Mouse (Mus musculus) midbrain, embryonic 11.5 days (tissue): ENCODE data around the gene Zkscan17. TPM values are rescaled to one million over a fixed set of nuclear protein-coding genes. Genes with fewer than 3 reads are reported as not detected.

Source experiments
- ATAC-seq: fragments of 200-750 bp; cut with Nextera tagmentation; 2 replicates; pipeline ENCODE4 v1.8.0; 2017; ENCODE audit warnings: moderate TSS enrichment, moderate library complexity; ENCODE audit not compliant: low FRiP score
- DNase-seq: peaks from one replicate; pipeline ENCODE4 v3.0.0; 2015; ENCODE audit warnings: low spot score; ENCODE audit errors: missing footprints
- H3K27ac ChIP-seq: fragments of 300-500 bp; sonication (generic); 2 replicates; pipeline ENCODE4 v1.5.1; 2014; ENCODE audit warnings: low read depth, low read length
- H3K27me3 ChIP-seq: fragments of 300-500 bp; sonication (generic); 2 replicates; pipeline ENCODE4 v1.6.1; 2014; ENCODE audit warnings: mild to moderate bottlenecking, low read length, moderate library complexity, mixed read lengths; ENCODE audit not compliant: control insufficient read depth, insufficient read depth
- H3K36me3 ChIP-seq: fragments of 300-500 bp; sonication (generic); 2 replicates; pipeline ENCODE4 v1.6.1; 2014; ENCODE audit warnings: mild to moderate bottlenecking, low read length, moderate library complexity, mixed read lengths; ENCODE audit not compliant: control insufficient read depth, insufficient read depth
- H3K4me1 ChIP-seq: fragments of 300-500 bp; sonication (generic); 2 replicates; pipeline ENCODE4 v1.6.1; 2014; ENCODE audit warnings: low read length; ENCODE audit not compliant: control insufficient read depth, insufficient read depth
- H3K4me2 ChIP-seq: fragments of 300-500 bp; sonication (generic); 2 replicates; pipeline ENCODE4 v1.6.1; 2014; ENCODE audit warnings: mild to moderate bottlenecking, moderate library complexity
- H3K4me3 ChIP-seq: fragments of 300-500 bp; sonication (generic); 2 replicates; pipeline ENCODE4 v1.5.1; 2014; ENCODE audit warnings: low read depth, low read length
- H3K9ac ChIP-seq: fragments of 300-500 bp; sonication (generic); 2 replicates; pipeline ENCODE4 v1.6.1; 2014; ENCODE audit warnings: low read length
- H3K9me3 ChIP-seq: fragments of 300-500 bp; sonication (generic); 2 replicates; pipeline ENCODE4 v1.6.1; 2016; ENCODE audit warnings: low read length; ENCODE audit not compliant: control insufficient read depth
- WGBS: fragments of 180-500 bp; shearing (Covaris S2); extraction: QIAGEN DNeasy Blood & Tissue Kit; methylation state at CpG from one replicate; pipeline ENCODE4 v1.1.7; 2014; 5-methylcytosine and 5-hydroxymethylcytosine counted together
- polyA plus RNA-seq: library from polyadenylated mRNA; unstranded; fragments of >200 nt; fragmentation: Nextera tagmentation; extraction: Ambion mirVana; gene quantifications from 2 replicates; pipeline ENCODE4 v1.2.1, GENCODE M21; 2014

Gene Zkscan17
- polyA plus RNA-seq, 1 experiment from 2014 or later: 22.4 TPM

DNA sequence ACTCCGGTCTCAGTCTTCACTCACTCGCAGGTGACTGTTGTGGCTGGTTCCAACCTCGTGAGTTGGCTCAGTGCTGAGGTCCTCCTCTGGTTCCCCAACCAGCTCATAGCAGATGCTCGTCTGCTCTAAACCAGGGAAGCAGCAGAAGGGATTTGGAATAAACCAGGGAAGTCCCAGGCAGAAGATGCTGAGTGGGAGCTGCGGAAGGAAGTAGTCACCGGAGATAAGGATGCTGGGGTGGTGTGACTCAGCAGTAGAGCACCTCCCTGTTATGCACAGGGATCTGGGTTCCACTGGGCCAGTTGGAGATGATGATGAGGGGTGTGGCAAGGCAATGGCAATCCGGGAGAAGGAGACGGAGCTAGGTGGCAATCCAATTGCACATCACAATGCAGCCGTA lies 17.5 kb upstream of the Zkscan17 start:
- no peak for ATAC-seq
- no peak overlapping the region for H3K9ac ChIP-seq

DNA sequence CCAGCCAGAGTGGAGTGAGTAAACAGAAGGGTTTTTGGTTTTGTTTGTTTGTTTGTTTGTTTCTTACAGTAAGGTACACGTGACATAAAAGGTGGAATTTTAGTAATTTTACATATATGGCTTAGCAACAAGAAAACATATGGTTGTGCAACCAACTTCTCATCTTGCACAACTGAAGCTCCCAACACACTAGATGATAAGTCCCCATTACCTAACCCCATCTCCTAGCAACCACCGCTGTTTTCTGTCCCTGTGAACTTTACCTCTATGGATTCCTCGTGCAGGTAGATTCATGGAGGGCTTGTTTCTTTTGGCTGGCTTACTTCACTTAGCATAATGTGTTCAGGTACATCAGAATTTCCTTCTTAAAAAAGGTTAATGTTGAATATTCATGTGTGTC lies 16.8 kb upstream of the Zkscan17 start:
- DNase-seq (no peak), ATAC-seq (no peak)
- Histone ChIP-seq H3K4me1 (no peaks in the 10 kb centered on the region), H3K9me3 (no peaks in the 10 kb centered on the region), H3K4me2 (no peak overlapping the region), H3K36me3 (no peaks in the 10 kb centered on the region), H3K4me3 (no peak overlapping the region), H3K27ac (no peak overlapping the region), H3K9ac (no peak overlapping the region), H3K27me3 (no peaks in the 10 kb centered on the region)
- 82% methylated on average over 3 of the region's 3 CpGs for WGBS

More for the DNA sequence above, 17.5 kb upstream of the Zkscan17 start:
- Histone ChIP-seq H3K4me2 (no peak overlapping the region), H3K27me3 (no peaks in the 10 kb centered on the region), H3K9me3 (no peaks in the 10 kb centered on the region), H3K36me3 (no peaks in the 10 kb centered on the region), H3K27ac (no peak overlapping the region), H3K4me3 (no peak overlapping the region), H3K4me1 (no peaks in the 10 kb centered on the region)
- DNase-seq: no peak
- 86% methylated on average over 9 of the region's 9 CpGs for WGBS

DNA sequence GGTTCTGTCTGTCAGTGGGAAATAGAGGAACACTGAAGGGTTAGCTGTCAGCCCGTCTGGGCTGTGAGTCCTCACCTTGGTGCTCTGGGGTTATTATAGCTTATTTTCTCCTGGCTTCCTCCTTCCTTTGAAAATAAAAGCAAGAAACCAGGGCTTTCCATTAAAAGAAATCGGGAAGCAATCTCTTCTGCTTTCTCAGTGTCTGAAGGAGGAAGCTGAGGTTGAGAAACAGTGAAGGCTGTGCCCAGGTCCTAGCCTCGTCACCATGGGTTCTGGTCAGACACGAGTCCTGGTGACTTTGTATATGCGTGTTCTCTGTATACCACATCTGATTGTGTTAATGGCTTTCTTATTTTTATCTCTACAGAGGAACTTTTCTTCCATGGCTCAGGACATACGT lies 15.9 kb upstream of the Zkscan17 start:
- Histone ChIP-seq H3K27me3 (no peaks in the 10 kb centered on the region), H3K4me1 (no peaks in the 10 kb centered on the region), H3K4me2 (no peak overlapping the region), H3K9me3 (no peaks in the 10 kb centered on the region), H3K9ac (no peak overlapping the region), H3K27ac (no peak overlapping the region), H3K4me3 (no peak overlapping the region), H3K36me3 (no peaks in the 10 kb centered on the region)
- ATAC-seq: no peak
- DNase-seq: no peak
- WGBS: 80% methylated on average over 6 of the region's 6 CpGs

DNA sequence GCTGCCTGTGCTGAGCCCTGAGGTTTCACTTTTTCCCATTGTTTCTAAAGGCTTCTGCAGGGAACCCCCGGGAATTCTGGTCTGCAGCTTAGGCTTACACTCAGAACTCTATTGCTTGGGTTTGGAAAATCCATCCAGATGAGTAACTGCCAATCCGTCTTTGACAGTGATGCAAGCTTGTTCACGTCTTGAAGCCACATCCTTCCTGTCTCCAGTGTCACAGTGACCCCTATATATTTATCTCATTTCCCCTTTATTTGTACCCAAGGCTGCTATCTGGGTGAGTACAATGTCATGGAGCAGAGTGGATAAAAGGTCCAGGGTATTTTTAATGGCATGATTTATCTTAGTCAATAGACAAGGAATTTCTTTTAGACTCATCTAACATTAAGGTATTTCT lies 14.8 kb upstream of the Zkscan17 start, which contains the start of gene Nlrp3:
Gene Nlrp3 (plus strand): TSS at position 245 of the 400 bp plus-strand sequence.
- Histone ChIP-seq H3K9me3 (no peaks in the 10 kb centered on the region), H3K36me3 (no peaks in the 10 kb centered on the region), H3K27me3 (no peaks in the 10 kb centered on the region), H3K27ac (no peak within 1 kb of the TSS), H3K4me2 (no peak within 1 kb of the TSS), H3K9ac (no peak within 1 kb of the TSS), H3K4me1 (no peaks in the 10 kb centered on the region), H3K4me3 (no peak within 1 kb of the TSS)
- WGBS: 47% methylated on average over 3 of the region's 3 CpGs
- DNase-seq (no peak), ATAC-seq (no peak)

DNA sequence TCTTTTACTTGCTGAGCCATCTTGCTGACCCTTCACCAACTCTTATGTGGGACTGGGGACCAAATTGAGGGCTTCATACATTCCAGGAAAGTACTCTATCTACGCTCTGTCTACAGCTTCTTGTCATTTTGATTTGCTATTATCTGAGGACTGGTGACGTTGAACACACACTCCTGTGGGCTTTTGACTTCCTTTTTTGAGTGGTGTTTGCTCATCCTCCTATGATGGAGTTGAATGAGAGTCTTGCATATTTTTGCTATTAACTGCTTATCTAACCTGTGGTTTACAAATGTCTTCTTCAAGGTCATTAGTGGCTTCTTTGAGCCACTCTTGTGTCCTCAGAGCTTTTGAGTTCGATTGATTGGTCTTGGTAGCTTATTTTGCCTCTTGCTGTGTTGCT lies 13.6 kb upstream of the Zkscan17 start:
- no peaks in the 10 kb centered on the region for H3K27me3 ChIP-seq
- H3K27ac ChIP-seq: no peak overlapping the region
- ATAC-seq: no peak
- H3K9me3 ChIP-seq: no peaks in the 10 kb centered on the region
- H3K36me3 ChIP-seq: no peaks in the 10 kb centered on the region
- DNase-seq: no peak
- no peak overlapping the region for H3K4me2 ChIP-seq
- no peak overlapping the region for H3K9ac ChIP-seq
- WGBS: 77% methylated on average over 3 of the region's 3 CpGs
- no peak overlapping the region for H3K4me3 ChIP-seq
- no peaks in the 10 kb centered on the region for H3K4me1 ChIP-seq

DNA sequence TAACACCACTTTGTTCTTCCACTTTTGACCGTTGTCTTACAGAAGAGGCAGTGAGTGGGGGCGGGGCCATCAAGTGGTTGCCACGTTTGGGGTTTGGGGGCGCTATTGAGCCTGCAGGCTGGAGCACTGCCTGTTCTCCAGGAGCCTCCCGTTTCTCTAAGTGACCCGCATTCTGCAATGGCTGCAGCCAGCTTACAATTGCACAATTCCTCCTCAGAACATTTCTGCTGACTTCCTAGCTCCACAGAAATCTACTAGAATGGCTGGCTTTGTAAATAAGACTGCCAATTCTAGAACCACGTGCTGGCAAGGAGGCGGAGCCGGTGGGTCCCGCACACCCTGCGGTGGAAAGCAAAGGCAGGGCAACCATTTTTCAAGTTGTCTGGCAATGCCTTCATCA lies 11.8 kb upstream of the Zkscan17 start:
- DNase-seq (no peak), ATAC-seq (no peak)
- Histone ChIP-seq H3K4me1 (no peaks in the 10 kb centered on the region), H3K4me3 (no peak overlapping the region), H3K27ac (no peak overlapping the region), H3K27me3 (no peaks in the 10 kb centered on the region), H3K36me3 (no peaks in the 10 kb centered on the region), H3K9me3 (no peaks in the 10 kb centered on the region), H3K4me2 (no peak overlapping the region), H3K9ac (no peak overlapping the region)
- WGBS: 50% methylated on average over 11 of the region's 11 CpGs

DNA sequence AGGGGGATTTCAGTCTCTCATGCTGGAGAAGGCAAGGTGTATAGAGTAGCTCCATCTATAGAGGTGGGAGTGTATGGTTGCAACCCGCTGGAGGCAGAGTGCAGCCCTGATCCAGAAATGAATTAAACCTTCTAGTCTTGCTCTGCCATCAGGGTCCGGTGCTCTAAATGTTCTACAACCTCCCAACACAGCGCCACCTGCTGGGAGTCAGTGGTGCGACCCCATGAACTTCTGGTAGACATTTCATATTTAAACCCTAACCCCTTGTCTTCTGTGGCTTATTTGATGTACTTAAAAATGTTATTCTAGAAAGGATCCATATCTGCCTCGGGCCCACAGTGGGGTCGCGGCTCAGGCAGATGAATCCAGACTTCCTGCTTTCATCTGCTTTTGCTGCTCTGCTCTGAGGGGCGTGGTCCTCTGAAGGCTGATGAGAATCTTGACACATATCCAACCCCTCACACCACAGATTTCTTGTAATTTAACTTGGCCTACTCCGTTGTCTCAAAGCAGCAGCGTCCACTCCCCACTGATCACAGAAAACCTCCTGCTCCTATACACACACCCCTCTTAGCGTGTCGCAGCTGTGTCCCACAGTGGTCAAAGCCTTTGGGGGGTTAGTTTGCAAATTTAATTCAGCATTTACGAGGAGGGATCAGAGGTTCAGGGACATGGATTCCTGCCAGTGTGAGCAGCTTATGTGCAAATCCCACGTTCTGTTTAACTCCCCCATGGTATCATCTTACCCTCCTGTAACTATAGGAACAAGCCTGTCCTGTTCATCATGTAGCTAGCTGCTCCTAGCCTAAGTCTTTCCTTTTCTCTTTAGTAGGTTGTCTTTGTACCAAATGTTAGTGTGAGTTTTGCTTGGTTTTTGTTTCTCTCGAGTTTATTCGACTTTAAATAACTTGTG lies 10.9 kb upstream of the Zkscan17 start:
- H3K9me3 ChIP-seq: no peaks in the 10 kb centered on the region
- H3K9ac ChIP-seq: no peak overlapping the region
- no peaks in the 10 kb centered on the region for H3K27me3 ChIP-seq
- WGBS: 72% methylated on average over 16 of the region's 16 CpGs
- no peaks in the 10 kb centered on the region for H3K4me1 ChIP-seq
- no peaks in the 10 kb centered on the region for H3K36me3 ChIP-seq
- ATAC-seq: no peak
- H3K4me3 ChIP-seq: no peak overlapping the region
- DNase-seq: no peak
- no peak overlapping the region for H3K4me2 ChIP-seq
- no peak overlapping the region for H3K27ac ChIP-seq

DNA sequence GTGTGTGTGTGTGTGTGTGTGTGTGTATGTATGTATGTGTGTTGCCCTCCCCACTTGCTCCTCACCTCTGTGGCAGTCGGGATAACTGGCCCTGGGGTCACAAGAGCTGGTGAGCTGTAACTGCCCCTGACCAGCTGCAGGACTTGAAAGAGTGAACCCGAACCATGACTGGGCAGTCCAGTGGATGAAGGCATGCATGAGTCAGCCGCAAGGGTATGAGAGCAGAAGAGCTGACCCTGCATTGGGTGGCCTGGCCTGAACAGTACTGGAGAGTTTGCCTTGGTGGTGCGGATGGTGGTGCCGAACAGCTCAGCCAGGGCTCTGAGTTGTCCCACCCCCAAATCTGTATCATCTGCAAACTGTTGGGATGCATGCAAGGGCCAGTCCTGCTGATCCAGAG lies 5.0 kb upstream of the Zkscan17 start:
- Histone ChIP-seq H3K36me3 (no peaks in the 10 kb centered on the region), H3K27ac (no peak overlapping the region), H3K4me3 (no peak overlapping the region), H3K4me2 (no peak overlapping the region), H3K9ac (no peak overlapping the region), H3K9me3 (no peaks in the 10 kb centered on the region), H3K4me1 (no peaks in the 10 kb centered on the region), H3K27me3 (no peaks in the 10 kb centered on the region)
- ATAC-seq (no peak), DNase-seq (no peak)
- WGBS: 86% methylated on average over 5 of the region's 5 CpGs

DNA sequence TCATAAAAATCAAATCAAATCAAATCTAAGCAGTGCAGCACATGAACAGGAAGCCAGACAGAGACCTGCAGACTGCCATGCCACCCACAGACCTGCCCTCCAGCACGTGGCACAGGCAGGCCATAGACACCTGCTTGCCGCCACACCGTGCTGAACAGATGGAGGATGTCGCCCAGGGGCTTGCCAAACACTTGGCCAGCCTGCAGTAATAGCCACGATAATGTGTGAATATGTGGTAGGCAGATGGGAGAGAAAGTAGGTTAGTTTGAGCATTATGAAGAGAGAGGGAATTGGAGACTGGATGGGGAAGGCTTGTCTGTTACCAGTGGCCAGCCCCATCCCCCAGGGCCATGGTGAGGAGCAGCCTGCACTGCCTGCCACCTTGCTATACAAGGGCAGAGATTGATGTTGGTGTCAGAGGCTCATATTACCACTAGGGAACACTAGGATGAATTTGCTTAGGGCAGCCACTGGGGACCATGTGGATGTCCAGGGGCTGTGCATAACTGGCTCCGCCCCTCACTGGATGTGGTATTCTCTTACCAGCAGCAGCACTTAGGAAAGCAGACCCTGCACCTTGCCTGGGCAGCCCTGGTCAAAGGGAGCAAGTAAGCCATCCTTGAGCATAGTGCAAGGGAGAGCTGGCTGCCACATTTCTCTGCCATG lies 4.5 kb upstream of the Zkscan17 start:
- Histone ChIP-seq H3K9me3 (no peaks in the 10 kb centered on the region), H3K9ac (no peak overlapping the region), H3K4me2 (no peak overlapping the region), H3K27ac (no peak overlapping the region), H3K27me3 (no peaks in the 10 kb centered on the region), H3K4me3 (no peak overlapping the region), H3K4me1 (no peaks in the 10 kb centered on the region), H3K36me3 (no peaks in the 10 kb centered on the region)
- no peak for DNase-seq
- 83% methylated on average over 6 of the region's 6 CpGs for WGBS
- no peak for ATAC-seq
